Mouse (Mus musculus) C2C12 (cell line): ENCODE measurements around the gene Tdrkh. TPM values are rescaled to one million over a fixed set of nuclear protein-coding genes. Genes with fewer than 3 reads are reported as not detected.

Source experiments
- H3K27me3 ChIP-seq: one replicate; pipeline ENCODE4 v1.6.1; 2011; ENCODE audit not compliant: control insufficient read depth, insufficient read depth, insufficient read length
- H3K36me3 ChIP-seq: one replicate; pipeline ENCODE4 v1.6.1; 2011; ENCODE audit not compliant: control insufficient read depth, insufficient read depth
- H3K4me3 ChIP-seq: one replicate; pipeline ENCODE4 v1.5.1; 2011; ENCODE audit warnings: mild to moderate bottlenecking, control low read depth; ENCODE audit not compliant: poor library complexity, insufficient read depth, severe bottlenecking
- H3K79me2 ChIP-seq: one replicate; pipeline ENCODE4 v1.6.1; 2011; ENCODE audit not compliant: control insufficient read depth, insufficient read depth
- H3K79me3 ChIP-seq: one replicate; pipeline ENCODE4 v1.6.1; 2011; ENCODE audit warnings: low read depth, control low read depth
- H3ac ChIP-seq: one replicate; pipeline ENCODE3; 2011; ENCODE audit warnings: low read depth; ENCODE audit not compliant: control insufficient read depth, insufficient read length
- CEBPB ChIP-seq: IDR thresholded peaks from one replicate; pipeline ENCODE4 v1.6.1; 2011; ENCODE audit warnings: low read depth, mild to moderate bottlenecking, control low read depth, moderate library complexity
- CTCF ChIP-seq: IDR thresholded peaks from one replicate; pipeline ENCODE4 v1.5.1; 2011; ENCODE audit not compliant: control insufficient read depth, insufficient read depth, insufficient read length
- FOSL1 ChIP-seq: IDR thresholded peaks from one replicate; pipeline ENCODE4 v1.8.0; 2011; ENCODE audit warnings: mild to moderate bottlenecking, low read length; ENCODE audit not compliant: poor library complexity, insufficient read depth, severe bottlenecking
- MAX ChIP-seq: IDR thresholded peaks from one replicate; pipeline ENCODE4 v1.6.1; 2011; ENCODE audit warnings: mild to moderate bottlenecking, control low read depth
- MYOD1 ChIP-seq: IDR thresholded peaks from one replicate; pipeline ENCODE4 v1.6.1; 2011; ENCODE audit warnings: low read depth; ENCODE audit not compliant: control insufficient read depth, insufficient read length
- MYOG ChIP-seq: IDR thresholded peaks from one replicate; pipeline ENCODE4 v1.6.1; 2011; ENCODE audit not compliant: control insufficient read depth, insufficient read length; ENCODE audit errors: extremely low read depth
- USF1 ChIP-seq: IDR thresholded peaks from one replicate; pipeline ENCODE4 v1.6.1; 2011; ENCODE audit warnings: low read depth, mild to moderate bottlenecking, control low read depth, moderate library complexity
- polyA plus RNA-seq: library from polyadenylated mRNA; unstranded; fragments of >200 nt; fragmentation: generic; extraction: Trizol; gene quantifications from one replicate; pipeline ENCODE4 v1.2.1, GENCODE M21; 2012; ENCODE audit warnings: missing spikeins

Tdrkh gene
- polyA plus RNA-seq, 1 experiment: 7.5 TPM

DNA sequence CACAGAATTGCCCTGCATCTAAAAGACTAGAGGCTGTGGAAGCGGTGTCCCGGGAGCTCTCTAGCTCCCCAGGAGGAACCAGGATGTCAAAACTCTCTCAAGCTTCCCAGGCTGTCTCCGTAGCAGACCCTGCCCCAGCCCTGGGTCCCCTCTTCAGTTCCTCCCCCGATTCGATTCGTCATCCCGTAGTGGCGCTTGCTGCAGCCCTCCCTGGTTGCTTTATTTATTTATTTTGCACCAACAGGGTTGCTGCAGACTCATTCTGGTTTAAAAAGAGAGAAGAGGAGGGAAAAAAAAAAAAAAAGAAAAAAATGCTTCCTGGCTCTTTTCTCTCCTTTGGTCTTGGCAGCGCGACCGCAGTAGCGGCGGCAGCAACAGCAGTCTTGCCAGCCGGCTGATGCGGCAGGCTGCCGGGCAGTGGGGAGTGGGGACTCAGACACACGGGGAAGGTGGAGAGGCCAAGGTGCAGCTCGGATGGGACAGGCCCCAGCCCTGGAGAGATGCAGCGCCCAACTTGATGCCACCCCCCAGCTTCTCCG, 14.1 kb upstream of the Tdrkh start:
- no peaks in the 10 kb centered on the region for H3K79me3 ChIP-seq
- TF ChIP-seq USF1 (no peak), MYOG (no peak)
- peaks cover 41% of the 10 kb centered on the region for H3K27me3 ChIP-seq
- H3K79me2 ChIP-seq: no peaks in the 10 kb centered on the region
- no peaks in the 10 kb centered on the region for H3K36me3 ChIP-seq
- H3K4me3 ChIP-seq: no peak overlapping the region
- H3ac ChIP-seq: no peak overlapping the region

DNA sequence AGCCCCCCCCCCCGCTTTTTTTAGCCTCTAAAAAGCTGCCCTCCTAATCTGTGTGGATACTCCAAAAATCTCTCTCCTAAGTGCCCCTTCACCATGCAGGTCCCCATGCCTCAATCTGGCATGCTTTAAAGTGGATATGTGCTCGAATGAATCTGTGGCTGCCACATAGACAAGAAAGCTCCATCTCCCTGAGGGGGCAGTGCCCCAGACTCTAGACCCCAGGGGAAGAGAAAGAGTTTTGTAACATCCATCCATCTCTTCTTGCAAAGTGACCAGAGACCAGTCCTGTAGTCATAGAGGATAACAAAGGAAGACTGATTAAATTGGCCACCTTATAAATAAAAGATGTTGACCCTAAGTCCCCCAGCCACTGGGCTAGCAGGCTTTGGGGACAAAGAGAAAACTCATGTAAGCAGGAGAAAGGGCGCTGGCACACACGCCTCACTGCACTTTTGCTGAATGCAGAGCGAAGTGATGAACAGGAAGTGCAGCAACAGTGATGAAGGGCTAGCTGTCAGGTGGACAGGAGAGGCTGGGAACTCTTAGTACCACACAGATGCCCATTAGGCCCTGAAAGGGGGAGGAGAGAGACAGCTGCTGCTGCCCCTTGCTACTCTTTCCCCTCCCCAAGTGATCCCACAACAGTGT, 13.3 kb upstream of the Tdrkh start:
- H3K36me3 ChIP-seq: no peaks in the 10 kb centered on the region
- H3K79me2 ChIP-seq: no peaks in the 10 kb centered on the region
- TF ChIP-seq MAX (no peak), FOSL1 (no peak), USF1 (no peak)
- no peaks in the 10 kb centered on the region for H3K79me3 ChIP-seq
- H3K27me3 ChIP-seq: peaks cover 41% of the 10 kb centered on the region
- no peak overlapping the region for H3K4me3 ChIP-seq
- H3ac ChIP-seq: no peak overlapping the region

- no peaks in the 10 kb centered on the region for H3K79me2 ChIP-seq
- no peaks in the 10 kb centered on the region for H3K79me3 ChIP-seq
- H3ac ChIP-seq: no peak overlapping the region
- peaks cover 31% of the 10 kb centered on the region for H3K27me3 ChIP-seq
- no peak overlapping the region for H3K4me3 ChIP-seq
- no peaks in the 10 kb centered on the region for H3K36me3 ChIP-seq
- TF ChIP-seq MYOD1 (no peak), FOSL1 (no peak), CEBPB (no peak)
These were observed 10.6 kb upstream of the Tdrkh start for GRCm38 (mm10) chr3:94402451-94402850.

DNA sequence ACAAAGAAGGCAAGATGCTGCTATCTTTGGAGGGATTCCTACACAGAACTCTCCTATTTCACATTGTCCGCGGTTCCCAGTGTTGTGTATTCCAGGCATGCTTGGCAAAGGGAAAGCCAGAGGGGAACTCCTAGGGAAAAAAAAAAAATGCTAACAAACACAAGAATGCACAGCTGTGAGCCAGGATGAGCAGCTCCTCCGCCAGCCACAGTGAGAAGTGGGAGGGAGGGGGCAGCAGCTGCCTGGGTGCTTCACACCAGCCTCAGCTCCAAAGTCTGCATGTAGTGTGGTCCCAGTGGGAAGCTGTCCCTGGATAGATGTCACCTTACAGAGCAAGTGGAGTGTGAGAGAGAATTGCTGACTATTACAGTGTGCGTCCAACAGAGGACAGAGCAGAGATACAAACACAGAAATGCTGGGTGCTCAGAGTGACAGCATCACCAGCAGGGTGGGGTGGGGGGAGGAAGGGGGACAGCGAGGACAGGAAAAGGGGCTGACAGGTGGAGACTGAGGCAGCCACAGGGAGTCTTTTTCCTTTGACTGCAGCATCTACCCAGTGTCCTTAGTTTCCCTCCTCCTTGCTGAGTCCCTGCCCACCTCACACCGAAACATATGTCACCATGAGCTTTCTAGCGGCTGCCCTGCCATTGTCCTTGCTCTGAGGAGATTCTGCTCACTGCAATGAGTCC, 8.6 kb upstream of the Tdrkh start:
- H3ac ChIP-seq: peak overlapping the region; percentile 13
- H3K4me3 ChIP-seq: no peak overlapping the region
- no peak for TF ChIP-seq MAX
- no peak for TF ChIP-seq CEBPB
- TF ChIP-seq MYOG: no peak
- TF ChIP-seq USF1: no peak
- TF ChIP-seq MYOD1: no peak
- no peak for TF ChIP-seq CTCF
- TF ChIP-seq FOSL1: no peak
- H3K27me3 ChIP-seq: peaks cover 19% of the 10 kb centered on the region
- no peaks in the 10 kb centered on the region for H3K36me3 ChIP-seq
- no peaks in the 10 kb centered on the region for H3K79me2 ChIP-seq
- H3K79me3 ChIP-seq: no peaks in the 10 kb centered on the region

DNA sequence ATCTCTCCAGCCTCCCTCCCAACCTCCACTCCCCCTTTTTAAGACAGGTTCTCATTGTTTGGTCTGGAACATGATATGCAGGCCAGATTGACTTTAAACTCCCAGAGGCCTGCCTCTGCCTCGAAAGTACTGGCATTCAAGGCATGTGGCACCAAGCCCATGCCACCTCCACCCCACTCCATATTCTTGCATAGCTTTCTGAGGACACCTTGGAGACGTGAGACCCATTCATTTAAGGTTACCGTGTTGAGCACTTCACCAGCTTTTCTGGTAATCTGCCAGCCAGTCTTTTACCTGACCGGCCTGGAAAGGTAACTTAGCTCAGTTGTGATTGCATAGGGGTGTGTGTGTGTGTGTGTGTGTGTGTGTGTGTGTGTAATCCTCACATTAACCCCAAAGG, 7.5 kb upstream of the Tdrkh start:
- Histone ChIP-seq H3K4me3 (no peak overlapping the region), H3ac (no peak overlapping the region), H3K79me3 (no peaks in the 10 kb centered on the region), H3K79me2 (no peaks in the 10 kb centered on the region), H3K36me3 (no peaks in the 10 kb centered on the region), H3K27me3 (peaks cover 14% of the 10 kb centered on the region)
- no peak for TF ChIP-seq MYOD1
- TF ChIP-seq FOSL1: no peak
- TF ChIP-seq CEBPB: no peak
- no peak for TF ChIP-seq CTCF
- no peak for TF ChIP-seq MYOG
- no peak for TF ChIP-seq USF1

GRCm38 (mm10) chr3:94412530-94412929, 543 bp upstream of the Tdrkh start:
- Histone ChIP-seq H3K79me3 (no peaks in the 10 kb centered on the region), H3ac (no peak overlapping the region), H3K36me3 (no peaks in the 10 kb centered on the region), H3K27me3 (peaks cover 10% of the 10 kb centered on the region), H3K4me3 (no peak overlapping the region), H3K79me2 (no peaks in the 10 kb centered on the region)
- TF ChIP-seq MAX (no peak), MYOG (no peak), CTCF (no peak), CEBPB (no peak), USF1 (no peak), MYOD1 (no peak), FOSL1 (no peak)
